Mouse (Mus musculus): ENCODE data around the gene Nfix. TPM values are rescaled to one million over a fixed set of nuclear protein-coding genes. Genes with fewer than 3 reads are reported as not detected.

Gene Nfix
- total RNA-seq, 2 experiments from 2014 or later = 276 to 280 TPM

DNA sequence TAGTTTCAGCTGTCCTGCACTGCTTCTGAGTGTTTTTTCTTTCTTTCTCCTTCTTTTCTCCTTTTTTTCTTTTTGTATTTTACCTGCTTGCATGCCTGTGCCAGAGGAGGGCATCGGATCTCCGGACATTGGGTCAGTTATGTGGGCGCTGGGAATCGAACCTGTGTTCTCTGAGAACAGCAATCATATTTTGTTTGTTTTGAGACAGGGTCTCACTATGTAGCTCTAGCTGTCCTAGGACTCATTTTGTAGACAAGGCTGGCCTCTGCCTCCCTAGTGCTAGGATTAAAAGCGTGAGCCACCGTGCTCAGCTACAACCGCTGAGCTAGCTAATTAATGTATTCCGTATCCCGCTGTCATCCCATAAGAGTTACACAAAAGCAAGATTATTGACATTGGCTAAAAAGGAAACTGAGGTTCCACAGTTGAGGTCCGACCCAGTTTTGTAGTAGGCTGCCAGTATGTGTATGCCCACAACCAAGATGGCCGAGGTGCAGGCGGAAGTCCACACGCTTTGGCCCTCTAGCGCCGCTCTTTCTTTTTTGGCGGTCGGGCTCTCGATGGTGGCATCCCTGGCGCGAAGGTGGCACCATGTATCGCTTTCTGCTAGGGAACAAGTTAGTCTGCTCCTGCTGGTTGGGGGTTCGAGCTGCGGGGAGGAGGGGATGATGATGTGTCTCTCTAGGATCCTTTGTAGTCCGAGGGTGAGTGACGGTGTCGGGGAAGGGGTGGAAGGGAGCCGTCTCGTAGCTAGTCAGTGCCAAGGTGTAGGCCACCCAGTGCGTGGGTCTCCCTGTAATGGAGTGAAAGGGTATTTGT is 135.4 kb downstream of the Nfix start:
- peak; percentile 76 to 80 for DNase-seq
- intact Hi-C loops (cut with DNase I) = loop anchor here (5.0 kb wide), 2 partner anchors 38 to 462 kb away; partner anchors contain the start of gene Lyl1

DNA sequence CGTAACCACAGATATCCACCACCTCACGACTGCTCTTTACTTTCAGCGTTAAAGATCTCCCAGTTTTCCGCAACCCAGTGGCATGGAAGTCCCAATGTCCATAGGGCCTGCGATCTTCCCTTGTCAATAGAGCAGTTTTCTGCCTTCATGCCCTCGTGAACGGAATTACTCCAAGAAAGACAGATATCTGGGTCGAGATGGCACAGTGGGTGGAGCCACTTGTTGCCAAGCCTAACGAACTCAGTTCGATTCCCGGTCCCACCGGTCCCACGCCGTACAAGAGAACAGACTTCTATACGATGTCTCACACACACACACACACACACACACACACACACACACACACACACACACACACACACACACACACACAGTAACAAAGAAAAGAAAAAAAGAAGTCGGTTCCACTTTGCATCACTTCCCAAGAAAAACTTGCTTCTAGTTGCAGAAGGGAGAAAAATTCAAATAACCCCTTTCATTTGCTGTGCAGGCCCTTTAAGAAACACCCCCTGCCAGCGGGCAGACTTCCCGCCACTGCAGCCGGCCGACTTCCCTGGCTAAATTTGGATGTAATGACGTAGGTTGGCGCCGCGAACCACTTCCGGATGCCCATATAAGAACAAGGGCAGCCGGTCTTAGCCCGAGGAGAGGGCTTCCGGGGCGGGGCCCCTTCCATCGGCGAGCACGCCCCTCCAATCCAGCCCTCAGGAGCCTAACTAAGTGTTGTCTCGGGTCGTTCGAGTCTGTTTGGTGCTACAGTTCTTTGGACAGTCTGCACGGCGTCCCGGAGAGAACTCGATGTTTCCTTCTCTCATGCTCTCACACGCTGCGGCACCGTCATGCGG is 136.4 kb downstream of the Nfix start:
- peak; percentile 97 to 99 for DNase-seq
- intact Hi-C loops (cut with DNase I) = loop anchor here (5.0 kb wide), 2 partner anchors 39 to 461 kb away; partner anchors contain the start of gene Lyl1

GRCm38 (mm10) chr8:84662581-84663065 is 137.5 kb downstream of the Nfix start, which contains the start of gene Ier2:
Ier2 (minus strand) TSS chr8:84662852.
- peak; percentile 93 to 96 for DNase-seq
- intact Hi-C loops (cut with DNase I) = loop anchor here (1.0 to 5.0 kb wide), 3 partner anchors 23 to 460 kb away; partner anchors contain the start of gene Lyl1

DNA sequence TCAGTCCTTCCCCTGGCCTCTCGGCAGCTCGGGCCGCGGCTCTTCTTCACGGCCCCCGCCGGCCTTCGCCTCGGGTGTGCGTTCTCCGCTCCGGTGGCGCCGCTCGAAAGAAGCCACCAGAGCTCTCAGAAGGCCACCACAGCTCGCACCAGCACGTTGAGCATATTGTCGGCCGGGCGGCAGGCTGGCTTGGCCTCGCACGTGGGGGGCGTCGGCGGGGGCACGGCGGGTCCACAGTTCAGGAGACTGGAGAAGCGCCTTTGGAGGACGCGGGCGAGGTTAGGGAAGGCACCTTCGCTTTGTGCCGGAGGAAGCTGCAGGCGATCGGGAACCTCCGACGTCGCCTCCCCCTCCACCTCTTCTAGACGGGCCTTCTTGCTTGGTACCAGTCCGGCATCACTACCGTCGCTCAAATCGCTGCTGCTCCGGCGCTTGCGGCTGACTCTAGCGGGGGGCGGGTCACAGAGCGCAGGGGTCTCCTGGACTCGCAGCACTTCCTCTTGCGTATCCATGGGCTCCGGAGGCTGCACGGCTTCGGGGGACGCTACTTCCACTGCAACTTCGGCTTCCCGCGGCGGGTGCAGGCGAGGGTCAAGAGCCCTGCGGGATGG is 138.1 kb downstream of the Nfix start:
- peak; percentile 54 to 55 for DNase-seq
- intact Hi-C loops (cut with DNase I) = loop anchor here (1.0 to 5.0 kb wide), 3 partner anchors 23 to 460 kb away; partner anchors contain the start of gene Lyl1

GRCm38 (mm10) chr8:84661458-84661871 is 138.7 kb downstream of the Nfix start:
- DNase-seq = peak; percentile 91 to 92
- intact Hi-C loops (cut with DNase I) = loop anchor here (5.0 kb wide), 2 partner anchors 41 to 459 kb away; partner anchors contain the start of gene Lyl1

GRCm38 (mm10) chr8:84660819-84661457 is 139.2 kb downstream of the Nfix start:
- DNase-seq = peak; percentile 58 to 63
- intact Hi-C loops (cut with DNase I) = loop anchor here (5.0 kb wide), 2 partner anchors 41 to 459 kb away; partner anchors contain the start of gene Lyl1

DNA sequence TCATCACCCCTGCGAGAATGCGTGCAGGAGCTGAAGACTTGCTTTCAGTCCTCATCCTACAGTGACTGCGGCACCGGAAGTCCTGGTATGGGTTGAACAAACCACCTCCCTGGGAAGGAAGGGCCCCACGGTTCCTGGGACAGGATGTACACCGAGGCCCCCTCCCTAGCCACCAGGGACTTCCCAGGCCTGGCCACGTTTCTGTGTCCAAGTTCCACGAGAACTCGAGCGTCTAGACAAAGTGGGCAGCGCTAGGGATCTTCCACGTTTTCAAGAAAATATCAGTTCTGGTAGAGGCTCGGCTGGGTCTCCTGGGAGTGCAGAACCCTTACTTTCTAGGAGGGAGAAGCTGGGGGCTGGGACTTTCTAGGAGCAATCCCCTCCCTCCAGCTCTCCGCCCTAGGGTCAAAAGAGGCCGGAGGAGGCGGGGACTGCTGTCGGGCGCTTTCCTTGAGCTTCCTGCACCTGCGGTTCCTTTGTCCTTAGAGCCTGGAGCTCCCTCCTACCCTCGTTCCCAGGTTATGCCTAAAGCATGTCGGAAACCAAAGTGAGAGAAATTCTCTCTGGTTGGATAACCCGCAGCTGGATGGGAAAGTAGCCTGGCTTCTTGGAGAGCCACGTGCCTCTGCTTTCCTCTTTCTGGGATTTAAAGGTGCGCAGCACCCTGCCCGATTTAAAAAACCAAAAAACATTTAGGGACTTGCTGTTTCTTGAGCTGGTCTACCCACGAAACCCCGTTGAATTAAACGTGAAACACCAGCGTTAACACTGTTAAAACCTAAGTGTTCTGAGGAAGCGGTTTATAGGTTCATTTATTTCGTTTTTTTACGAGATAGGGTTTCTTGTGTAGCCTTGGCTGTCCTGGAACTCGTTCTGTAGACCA is 140.0 kb downstream of the Nfix start:
- intact Hi-C loops (cut with DNase I) = loop anchor here (5.0 kb wide), 2 partner anchors 42 to 458 kb away; partner anchors contain the start of gene Lyl1
- DNase-seq = peak; percentile 74 to 75

DNA sequence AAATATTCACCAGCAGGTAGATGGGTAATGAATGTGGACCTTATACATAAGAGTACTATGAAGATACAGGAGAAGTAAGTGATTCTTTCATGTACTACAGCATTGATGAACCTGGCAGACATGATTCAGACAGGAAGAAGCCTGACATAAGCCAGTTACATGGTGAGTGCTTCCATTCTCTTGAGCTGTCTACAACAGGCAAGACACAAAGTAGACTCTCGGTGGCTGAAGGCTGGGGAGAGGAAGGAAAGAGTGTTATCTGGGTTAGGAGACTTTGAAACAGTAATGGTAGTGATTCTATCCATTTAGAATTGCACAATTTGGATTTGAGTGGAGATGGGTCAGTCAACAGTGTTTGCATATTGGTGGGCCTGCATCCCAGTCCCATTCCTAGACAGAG is 141.2 kb downstream of the Nfix start:
- intact Hi-C loops (cut with DNase I) = no loop called here
- DNase-seq = no peak

DNA sequence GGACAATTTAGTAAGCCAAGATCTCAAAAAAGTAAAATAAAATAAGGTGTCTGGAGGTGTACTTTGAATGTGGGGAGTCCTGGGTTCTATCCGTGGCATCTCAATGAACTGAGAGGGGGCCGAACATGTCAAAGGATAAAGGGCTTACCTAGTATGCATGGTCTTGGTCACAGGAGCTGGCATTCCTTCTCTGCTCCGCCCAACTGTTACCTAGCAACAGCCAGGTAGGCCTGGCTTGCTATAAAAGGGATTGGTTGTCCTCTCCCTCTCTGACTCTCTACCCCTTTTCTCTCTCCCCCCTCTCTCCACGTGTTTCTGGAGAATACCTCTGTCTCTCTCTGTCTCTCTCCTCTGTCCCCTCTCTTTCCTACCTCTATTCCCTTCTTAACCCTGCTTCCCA is 142.5 kb downstream of the Nfix start:
- DNase-seq = no peak
- intact Hi-C loops (cut with DNase I) = no loop called here

DNA sequence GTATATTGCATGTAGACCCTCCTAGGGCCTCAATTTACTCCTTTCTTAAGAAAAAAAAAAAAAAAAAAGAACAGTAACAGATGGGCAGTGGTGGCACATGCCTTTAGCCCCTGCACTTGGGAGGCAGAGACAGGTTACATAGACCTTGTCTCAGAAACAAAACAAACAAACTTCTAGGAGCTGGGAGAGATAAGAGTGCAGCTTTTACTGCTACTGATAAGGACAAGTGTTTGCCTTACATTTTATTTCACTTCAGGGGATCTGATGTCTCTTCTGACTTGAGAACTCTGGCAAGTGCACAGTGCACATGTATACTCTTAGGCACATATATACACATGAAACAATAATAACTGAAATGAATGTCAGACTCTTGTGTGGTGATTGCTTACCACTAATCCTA is 142.9 kb downstream of the Nfix start:
- intact Hi-C loops (cut with DNase I) = no loop called here
- DNase-seq = no peak

- intact Hi-C loops (cut with DNase I) = no loop called here
- peak; percentile 76 to 80 for DNase-seq
Observed at GRCm38 (mm10) chr8:84656641-84657126, 143.5 kb downstream of the Nfix start.

GRCm38 (mm10) chr8:84656191-84656525 is 144.0 kb downstream of the Nfix start:
- peak; percentile 30 to 53 for DNase-seq
- intact Hi-C loops (cut with DNase I) = no loop called here

DNA sequence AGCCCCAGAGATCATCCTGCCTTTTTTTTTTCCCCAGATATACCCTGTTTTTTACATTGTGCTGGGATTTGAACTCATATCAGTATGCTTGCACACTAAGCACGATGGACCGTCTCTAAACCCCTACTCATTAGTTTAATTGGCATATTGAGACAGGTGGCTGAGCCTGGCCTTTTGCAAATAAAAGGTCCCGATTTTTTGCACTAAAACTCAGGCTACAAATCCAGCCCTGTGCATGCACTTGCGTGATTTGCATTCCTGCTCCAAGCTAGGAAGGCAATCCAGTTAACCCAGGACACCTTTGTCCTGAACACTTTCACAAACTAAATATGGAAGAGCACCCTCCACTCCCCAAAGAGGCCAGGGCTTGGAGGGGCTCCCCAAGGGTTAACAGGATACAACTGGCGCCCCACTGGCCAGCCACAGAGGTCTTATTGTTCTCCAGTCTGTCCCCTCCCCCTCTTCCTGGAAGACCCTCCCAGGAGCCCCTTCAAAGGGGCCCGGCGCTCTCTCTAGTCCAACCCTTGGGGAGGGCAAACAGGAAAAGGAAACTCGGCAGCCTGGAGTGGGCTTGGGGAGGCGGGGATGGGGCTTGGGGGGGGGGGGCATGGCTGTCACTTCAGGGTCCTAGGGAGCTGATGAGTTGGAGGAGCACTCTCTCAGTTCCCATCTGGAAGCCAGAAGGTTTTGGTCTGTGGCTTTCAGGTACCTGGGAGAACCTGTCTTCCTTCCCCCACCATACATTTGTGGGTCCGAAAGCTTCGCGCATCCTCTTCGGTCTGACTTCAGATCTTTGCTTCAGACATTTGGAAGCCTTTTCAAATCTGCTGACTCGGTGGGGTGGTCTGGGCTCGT is 144.6 kb downstream of the Nfix start:
- intact Hi-C loops (cut with DNase I) = no loop called here
- peak; percentile 39 to 52 for DNase-seq

DNA sequence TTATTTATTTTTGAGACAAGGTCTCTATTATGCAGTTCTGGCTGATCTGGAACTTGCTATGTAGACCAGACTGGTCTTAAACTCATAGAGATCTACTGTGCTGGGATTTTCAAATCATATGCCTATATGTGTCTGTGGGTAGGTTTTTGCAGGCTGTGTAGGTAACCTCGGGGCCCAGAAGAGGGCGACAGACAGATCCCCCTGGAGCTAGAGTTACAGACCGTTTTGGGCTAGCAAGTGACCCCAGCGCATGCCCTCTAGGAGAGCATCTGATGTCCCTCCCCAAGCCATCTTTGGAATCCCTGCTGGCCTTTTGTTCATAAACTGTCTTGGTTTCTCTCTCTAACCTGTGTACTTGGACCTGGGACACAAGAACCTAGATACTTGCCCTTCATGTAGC is 145.5 kb downstream of the Nfix start:
- DNase-seq = no peak
- intact Hi-C loops (cut with DNase I) = no loop called here

- no peak for DNase-seq
- intact Hi-C loops (cut with DNase I) = no loop called here
Observed at GRCm38 (mm10) chr8:84653092-84653631, 147.0 kb downstream of the Nfix start.

GRCm38 (mm10) chr8:84650213-84650612 is 149.9 kb downstream of the Nfix start:
- no peak for DNase-seq
- intact Hi-C loops (cut with DNase I) = no loop called here

Data from heart, postnatal 14 days (tissue).